Mouse (Mus musculus) olfactory bulb, adult 2 months (tissue): ENCODE data around the gene Hist1h2ai.
A peak's percentile ranks its signal among the peaks of the same experiment; 100 is the strongest.
"Not testable (repeated sequence)": the region's sequence is repeated elsewhere in the genome, so short reads cannot be mapped to it uniquely, and the experiment has no call there.

Experiments used
- CTCF ChIP-seq: fragments of 200-500 bp; IDR thresholded peaks from 2 replicates; pipeline ENCODE4 v1.5.1; 2012; ENCODE audit warnings: low read depth, mild to moderate bottlenecking, low read length, moderate library complexity; ENCODE audit not compliant: insufficient read depth
- POLR2A ChIP-seq: fragments of 200-500 bp; IDR thresholded peaks from 2 replicates; pipeline ENCODE4 v1.6.1; 2012; ENCODE audit warnings: mild to moderate bottlenecking, low read depth, low read length, moderate library complexity; ENCODE audit not compliant: insufficient read depth

- TF ChIP-seq CTCF: not testable (repeated sequence)
- peak; percentile 70; the same call in 1 of the 2 replicates for TF ChIP-seq POLR2A
These were observed 18.9 kb downstream of the Hist1h2ai start, which contains the start of gene Hist1h4j for GRCm38 (mm10) chr13:21734906-21735767.
